7 mouse cellular contexts compared by ENCODE assay signal in the genomic region with DNA sequence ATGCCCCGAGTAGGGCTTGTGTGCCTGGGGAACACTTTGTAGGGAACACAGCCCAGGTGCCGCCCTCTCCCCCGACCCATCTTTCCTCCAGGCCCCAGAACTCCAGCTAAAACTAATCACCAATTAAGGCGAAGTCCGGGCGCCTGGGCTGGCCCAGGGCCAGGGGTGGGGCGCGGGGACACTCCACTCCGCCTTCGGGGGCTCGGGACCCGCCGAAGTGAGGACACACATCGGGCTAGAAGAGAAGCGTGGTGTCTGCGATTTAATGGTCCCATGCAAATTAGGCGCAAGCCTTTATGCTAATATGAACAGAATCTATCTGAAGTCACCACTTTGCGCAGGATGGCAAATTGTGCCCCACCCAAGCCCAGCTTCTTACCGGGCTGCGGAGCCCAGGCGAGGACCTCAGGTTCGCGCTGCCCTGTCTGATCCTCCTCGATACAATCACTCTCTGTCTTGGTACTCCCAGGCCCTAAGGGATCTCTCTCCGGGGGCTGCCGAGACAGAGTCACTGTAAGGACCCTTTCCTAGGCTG. TPM values are rescaled to one million over a fixed set of nuclear protein-coding genes. Genes with fewer than 3 reads are reported as not detected.
DNase-seq lines count a peak whose midpoint lies in the region; ATAC-seq lines count a peak whose summit lies in the region.

No protein-coding gene starts in this region.

- H3K36me3 ChIP-seq in embryonic facial prominence, embryonic 10.5 days (replicated peaks): peaks cover 57% of the 10 kb centered on the region
- H3K36me3 ChIP-seq in heart, embryonic 14.5 days (ENCODE audit: control insufficient read depth, insufficient read depth, low read length): peaks cover 31% of the 10 kb centered on the region
- H3K36me3 ChIP-seq in limb, embryonic 12.5 days: peaks cover 60% of the 10 kb centered on the region
- H3K36me3 ChIP-seq in midbrain, embryonic 16.5 days (ENCODE audit: control insufficient read depth, insufficient read depth, low read length): peaks cover 14% of the 10 kb centered on the region

- under 1% methylated on average over 26 of the region's 26 CpGs for WGBS in embryonic facial prominence, embryonic 10.5 days
- 1% methylated on average over 26 of the region's 26 CpGs for WGBS in heart, embryonic 14.5 days
- 1% methylated on average over 26 of the region's 26 CpGs for WGBS in limb, embryonic 12.5 days
- under 1% methylated on average over 26 of the region's 26 CpGs for WGBS in midbrain, embryonic 16.5 days

- peak overlapping the region; percentile 87 for H3K4me2 ChIP-seq in heart, embryonic 14.5 days (ENCODE audit: low read length)
- H3K4me2 ChIP-seq in limb, embryonic 12.5 days: peak overlapping the region; percentile 98
- peak overlapping the region; percentile 93 for H3K4me2 ChIP-seq in midbrain, embryonic 16.5 days (ENCODE audit: low read length)

- peak overlapping the region; percentile 80 for H3K9ac ChIP-seq in heart, embryonic 14.5 days (ENCODE audit: low read length)
- H3K9ac ChIP-seq in limb, embryonic 12.5 days (replicated peaks): peak overlapping the region; percentile 93
- peak overlapping the region; percentile 86 for H3K9ac ChIP-seq in midbrain, embryonic 16.5 days (ENCODE audit: low read depth, low read length)

- peak overlapping the region; percentile 97 for H3K27ac ChIP-seq in embryonic facial prominence, embryonic 10.5 days (replicated peaks)
- H3K27ac ChIP-seq in heart, embryonic 14.5 days (replicated peaks in 1 of 2; ENCODE audit: control insufficient read depth in 1 of 2, insufficient read depth in 1 of 2, low read depth in 2 of 2, low read length in 2 of 2): peak overlapping the region; percentile 18 to 61; a peak in 2 of 4 replicates
- peak overlapping the region; percentile 96 for H3K27ac ChIP-seq in limb, embryonic 12.5 days
- peak overlapping the region; percentile 58; the same call in 1 of the 2 replicates for H3K27ac ChIP-seq in midbrain, embryonic 16.5 days (ENCODE audit: low read length)

- peaks cover 14% of the 10 kb centered on the region for H3K27me3 ChIP-seq in embryonic facial prominence, embryonic 10.5 days (replicated peaks; ENCODE audit: low read depth, poor library complexity, severe bottlenecking)
- peaks cover 13% of the 10 kb centered on the region for H3K27me3 ChIP-seq in heart, embryonic 14.5 days (ENCODE audit: control insufficient read depth, insufficient read depth, low read length)
- H3K27me3 ChIP-seq in limb, embryonic 12.5 days: peaks cover 7% of the 10 kb centered on the region; the same call in 1 of the 2 replicates
- H3K27me3 ChIP-seq in midbrain, embryonic 16.5 days (ENCODE audit: control insufficient read depth, insufficient read depth, low read depth, low read length): no peaks in the 10 kb centered on the region

- no peaks in the 10 kb centered on the region for H3K9me3 ChIP-seq in embryonic facial prominence, embryonic 10.5 days
- H3K9me3 ChIP-seq in heart, embryonic 14.5 days (ENCODE audit: control insufficient read depth, low read length): no peaks in the 10 kb centered on the region
- peaks cover 5% of the 10 kb centered on the region; the same call in 1 of the 2 replicates for H3K9me3 ChIP-seq in limb, embryonic 12.5 days
- no peaks in the 10 kb centered on the region for H3K9me3 ChIP-seq in midbrain, embryonic 16.5 days (replicated peaks; ENCODE audit: control insufficient read depth, low read length, poor library complexity, severe bottlenecking)

- peaks cover 79% of the 10 kb centered on the region for H3K4me1 ChIP-seq in embryonic facial prominence, embryonic 10.5 days
- H3K4me1 ChIP-seq in heart, embryonic 14.5 days (ENCODE audit: control insufficient read depth in 2 of 2, insufficient read depth in 2 of 2, low read length in 2 of 2): peaks cover 0 to 18% of the 10 kb centered on the region in 2 experiments; a peak in 3 of 4 replicates
- H3K4me1 ChIP-seq in limb, embryonic 12.5 days (replicated peaks): peaks cover 53% of the 10 kb centered on the region
- peaks cover 18% of the 10 kb centered on the region for H3K4me1 ChIP-seq in midbrain, embryonic 16.5 days (ENCODE audit: control insufficient read depth, insufficient read depth, low read length)

- peak overlapping the region; percentile 90 for H3K4me3 ChIP-seq in embryonic facial prominence, embryonic 10.5 days
- H3K4me3 ChIP-seq in heart, embryonic 14.5 days (ENCODE audit: control insufficient read depth in 1 of 2, insufficient read depth in 1 of 2, low read depth in 1 of 2, low read length in 2 of 2): peak overlapping the region; percentile 60 to 66
- peak overlapping the region; percentile 76 for H3K4me3 ChIP-seq in limb, embryonic 12.5 days (replicated peaks)
- H3K4me3 ChIP-seq in midbrain, embryonic 16.5 days (ENCODE audit: low read depth, low read length): peak overlapping the region; percentile 67

- 0 out of 2 replicates have a peak, but pooled peaks have one; percentile 2 for ATAC-seq in heart, embryonic 14.5 days (ENCODE audit: insufficient number of reproducible peaks, insufficient read depth, low FRiP score, low read depth)
- no peak; the same call in 1 of the 2 replicates for ATAC-seq in limb, embryonic 12.5 days (ENCODE audit: insufficient number of reproducible peaks, insufficient read depth, low FRiP score, low TSS enrichment, low read depth)
- peak; percentile 8; the same call in 1 of the 2 replicates for ATAC-seq in midbrain, embryonic 16.5 days

- peak; percentile 65 for DNase-seq in urinary bladder, postnatal 14 days (ENCODE audit: low spot score)
- DNase-seq in urinary bladder, postnatal 10 days (ENCODE audit: low spot score): no peak
- peak; percentile 59 for DNase-seq in embryonic facial prominence, embryonic 10.5 days (ENCODE audit: low spot score)
- no peak for DNase-seq in frontal cortex, postnatal 14 days (ENCODE audit: low spot score in 2 of 2)

RNA-seq across cellular contexts. Expression of a gene that starts 0.7 kb away (rescaled TPM):
- polyA plus RNA-seq in embryonic facial prominence, embryonic 10.5 days (2016; fragmentation: Nextera tagmentation; extraction: Ambion mirVana): 26.9 and 29.6 TPM in 2 replicates
- 18.2 and 22.8 TPM in 2 replicates for polyA plus RNA-seq in heart, embryonic 14.5 days (2014; fragmentation: Nextera tagmentation; extraction: Ambion mirVana)
- polyA plus RNA-seq in limb, embryonic 12.5 days (2016; fragmentation: Nextera tagmentation; extraction: Ambion mirVana): 67.5 and 74.1 TPM in 2 replicates
- 19.6 and 20.2 TPM in 2 replicates for polyA plus RNA-seq in midbrain, embryonic 16.5 days (2015; fragmentation: Nextera tagmentation; extraction: Ambion mirVana)

RNA-seq across cellular contexts. Expression of a gene that starts 6.3 kb away (rescaled TPM):
- 107 and 115 TPM in 2 replicates for polyA plus RNA-seq in embryonic facial prominence, embryonic 10.5 days (2016; fragmentation: Nextera tagmentation; extraction: Ambion mirVana)
- 73.3 and 75.7 TPM in 2 replicates for polyA plus RNA-seq in heart, embryonic 14.5 days (2014; fragmentation: Nextera tagmentation; extraction: Ambion mirVana)
- 150 and 166 TPM in 2 replicates for polyA plus RNA-seq in limb, embryonic 12.5 days (2016; fragmentation: Nextera tagmentation; extraction: Ambion mirVana)
- polyA plus RNA-seq in midbrain, embryonic 16.5 days (2015; fragmentation: Nextera tagmentation; extraction: Ambion mirVana): 254 and 255 TPM in 2 replicates

RNA-seq across cellular contexts. Expression of a gene that starts 8.7 kb away (rescaled TPM):
- 2.1 and 2.9 TPM in 2 replicates for polyA plus RNA-seq in embryonic facial prominence, embryonic 10.5 days (2016; fragmentation: Nextera tagmentation; extraction: Ambion mirVana)
- polyA plus RNA-seq in heart, embryonic 14.5 days (2014; fragmentation: Nextera tagmentation; extraction: Ambion mirVana): 17.4 and 19.3 TPM in 2 replicates
- 3.4 and 3.5 TPM in 2 replicates for polyA plus RNA-seq in limb, embryonic 12.5 days (2016; fragmentation: Nextera tagmentation; extraction: Ambion mirVana)
- polyA plus RNA-seq in midbrain, embryonic 16.5 days (2015; fragmentation: Nextera tagmentation; extraction: Ambion mirVana): 1.1 and 1.2 TPM in 2 replicates

RNA-seq across cellular contexts. Expression of a gene that starts 22.2 kb away (rescaled TPM):
- polyA plus RNA-seq in embryonic facial prominence, embryonic 10.5 days (2016; fragmentation: Nextera tagmentation; extraction: Ambion mirVana): 25.3 and 25.9 TPM in 2 replicates
- polyA plus RNA-seq in heart, embryonic 14.5 days (2014; fragmentation: Nextera tagmentation; extraction: Ambion mirVana): 17.6 and 22.8 TPM in 2 replicates
- polyA plus RNA-seq in limb, embryonic 12.5 days (2016; fragmentation: Nextera tagmentation; extraction: Ambion mirVana): 27.3 and 28.0 TPM in 2 replicates
- polyA plus RNA-seq in midbrain, embryonic 16.5 days (2015; fragmentation: Nextera tagmentation; extraction: Ambion mirVana): 16.9 and 18.4 TPM in 2 replicates

RNA-seq across cellular contexts. Expression of a gene that starts 24.2 kb away (rescaled TPM):
- 3.0 and 3.8 TPM in 2 replicates for polyA plus RNA-seq in embryonic facial prominence, embryonic 10.5 days (2016; fragmentation: Nextera tagmentation; extraction: Ambion mirVana)
- 1.5 and 2.0 TPM in 2 replicates for polyA plus RNA-seq in heart, embryonic 14.5 days (2014; fragmentation: Nextera tagmentation; extraction: Ambion mirVana)
- 4.3 and 5.0 TPM in 2 replicates for polyA plus RNA-seq in limb, embryonic 12.5 days (2016; fragmentation: Nextera tagmentation; extraction: Ambion mirVana)
- 60.7 and 71.7 TPM in 2 replicates for polyA plus RNA-seq in midbrain, embryonic 16.5 days (2015; fragmentation: Nextera tagmentation; extraction: Ambion mirVana)

Comparison
In these comparisons a context has a peak if more than half of its experiments do, and no peak if none do; other contexts are left out.
1. DNase-seq: peak in urinary bladder, postnatal 14 days (single experiment) and embryonic facial prominence, embryonic 10.5 days (single experiment); none in urinary bladder, postnatal 10 days (single experiment) and frontal cortex, postnatal 14 days (0 of 2).
2. H3K27ac ChIP-seq: peak in every context shown above with its lines; median percentile 97 in embryonic facial prominence, embryonic 10.5 days; 96 in limb, embryonic 12.5 days; 58 in midbrain, embryonic 16.5 days; 40 in heart, embryonic 14.5 days.
3. Peak in every context shown above with its lines, with median percentiles within 50 percentile points of each other: H3K4me3 ChIP-seq, H3K4me2 ChIP-seq and H3K9ac ChIP-seq.